Mouse (Mus musculus) small intestine, adult 10 weeks (tissue): ENCODE results near the gene Lyg2. TPM values are rescaled to one million over a fixed set of nuclear protein-coding genes. Genes with fewer than 3 reads are reported as not detected.

Source experiments
- polyA plus RNA-seq: library from polyadenylated mRNA; stranded (reverse); fragments of 350-450 nt; fragmentation: Illumina TruSeq; extraction: RNeasy Lipid Tissue Mini Kit (QIAGEN cat#74804); gene quantifications from one replicate; pipeline ENCODE4 v1.2.3, GENCODE M21; 2014; ENCODE audit warnings: low replicate concordance

The Lyg2 gene
- polyA plus RNA-seq: not detected

GRCm38 (mm10) chr1:37916393-37916792, at the start of gene Lyg2:
Gene Lyg2 (minus strand): TSS chr1:37916493.

GRCm38 (mm10) chr1:37957659-37958058, 41.4 kb upstream of the Lyg2 start, which contains the start of gene Lyg1:
Gene Lyg1 (minus strand): TSS chr1:37957759.

GRCm38 (mm10) chr1:37890025-37890652, 26.2 kb downstream of the Lyg2 start, which contains the start of the genes Mitd1 and Mrpl30:
Gene Mitd1 (minus strand): TSS chr1:37890411.
Gene Mrpl30 (plus strand): TSS chr1:37890477.

GRCm38 (mm10) chr1:37871704-37872103, 44.6 kb downstream of the Lyg2 start, which contains the start of gene Lipt1:
Gene Lipt1 (plus strand): TSS chr1:37871738.

GRCm38 (mm10) chr1:37866286-37866685, 50.0 kb downstream of the Lyg2 start, which contains the start of gene Tsga10:
Gene Tsga10 (minus strand): TSS chr1:37866429.

Other genes starting within 250 kb of the Lyg2 start
- 2.2 TPM for gene 2010300C02Rik, start 196.4 kb downstream of the Lyg2 start, polyA plus RNA-seq
- gene Tsga10, start 50.1 kb downstream of the Lyg2 start, polyA plus RNA-seq: 8.9 TPM
- 2.6 TPM for gene Lipt1, start 44.8 kb downstream of the Lyg2 start, polyA plus RNA-seq
- gene Mitd1, start 26.1 kb downstream of the Lyg2 start, polyA plus RNA-seq: 101 TPM
- gene Mrpl30, start 26.0 kb downstream of the Lyg2 start, polyA plus RNA-seq: 254 TPM
- not detected for gene Lyg1, start 41.3 kb upstream of the Lyg2 start, polyA plus RNA-seq
- 164 TPM for gene Txndc9, start 81.4 kb upstream of the Lyg2 start, polyA plus RNA-seq
- 58.3 TPM for gene Eif5b, start 81.5 kb upstream of the Lyg2 start, polyA plus RNA-seq
- 17.4 TPM for gene Rev1, start 213.3 kb upstream of the Lyg2 start, polyA plus RNA-seq